Mouse (Mus musculus) olfactory bulb, adult 2 months (tissue): ENCODE results near the gene Oat.

Experiments
- CTCF ChIP-seq: fragments of 200-500 bp; IDR thresholded peaks from 2 replicates; pipeline ENCODE4 v1.5.1; 2012; ENCODE audit warnings: low read depth, mild to moderate bottlenecking, low read length, moderate library complexity; ENCODE audit not compliant: insufficient read depth
- POLR2A ChIP-seq: fragments of 200-500 bp; IDR thresholded peaks from 2 replicates; pipeline ENCODE4 v1.6.1; 2012; ENCODE audit warnings: mild to moderate bottlenecking, low read depth, low read length, moderate library complexity; ENCODE audit not compliant: insufficient read depth

- TF ChIP-seq CTCF (no peak), POLR2A (no peak)
Observed at GRCm38 (mm10) chr7:132624161-132624560, 48.0 kb upstream of the Oat start.
